Mouse (Mus musculus): ENCODE results near the gene Slc38a3. TPM values are rescaled to one million over a fixed set of nuclear protein-coding genes. Genes with fewer than 3 reads are reported as not detected.

Gene Slc38a3
- polyA plus RNA-seq, 1 experiment: 0.10 TPM

GRCm38 (mm10) chr9:107695441-107696105, 26.2 kb upstream of the Slc38a3 start:
- Histone ChIP-seq H3K4me1 (ENCODE audit: control insufficient read depth, insufficient read depth, low read length) (no peaks in the 10 kb centered on the region; the same call in 1 of the 2 replicates), H3K27ac (ENCODE audit: control insufficient read depth, insufficient read depth, low read depth, low read length) (no peak overlapping the region)

DNA sequence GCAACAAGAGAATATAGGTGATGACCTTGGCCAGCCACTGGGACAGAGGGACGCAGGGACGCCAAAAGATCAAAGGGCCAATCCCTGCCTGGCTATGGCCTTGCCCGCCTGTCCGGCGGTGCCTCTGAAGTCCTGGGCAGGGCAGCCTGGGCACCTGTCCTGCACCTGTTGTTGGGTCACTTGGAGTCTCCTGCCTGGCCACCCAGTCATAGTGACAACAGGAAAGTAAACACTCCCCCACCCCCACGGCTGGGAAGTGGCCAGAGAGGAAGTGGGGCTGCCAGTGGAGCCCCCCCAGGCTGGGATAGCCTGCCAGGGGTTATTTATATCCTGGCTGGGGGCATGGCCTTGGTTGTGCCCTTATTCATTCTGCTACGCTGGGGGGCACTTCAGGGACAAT, 25.3 kb upstream of the Slc38a3 start:
- Histone ChIP-seq H3K27ac (ENCODE audit: control insufficient read depth, insufficient read depth, low read depth, low read length) (no peak overlapping the region), H3K4me3 (ENCODE audit: control insufficient read depth, low read depth, low read length) (peak overlapping the region; percentile 23), H3K36me3 (ENCODE audit: control insufficient read depth, insufficient read depth, low read length) (no peaks in the 10 kb centered on the region), H3K27me3 (ENCODE audit: control insufficient read depth, insufficient read depth, low read length) (no peaks in the 10 kb centered on the region), H3K4me1 (ENCODE audit: control insufficient read depth, insufficient read depth, low read length) (no peaks in the 10 kb centered on the region; the same call in 1 of the 2 replicates)
- TF ChIP-seq CTCF (IDR thresholded peaks at IDR 0.05; ENCODE audit: control insufficient read depth, insufficient read depth, insufficient replicate concordance, low read depth, low read length) (no peak), POLR2A (IDR thresholded peaks at IDR 0.05; ENCODE audit: control insufficient read depth, low read depth, low read length) (no peak)

More at GRCm38 (mm10) chr9:107695441-107696105, 26.2 kb upstream of the Slc38a3 start:
- no peak for TF ChIP-seq CTCF (IDR thresholded peaks at IDR 0.05; ENCODE audit: control insufficient read depth, insufficient read depth, insufficient replicate concordance, low read depth, low read length)
- Histone ChIP-seq H3K36me3 (ENCODE audit: control insufficient read depth, insufficient read depth, low read length) (no peaks in the 10 kb centered on the region), H3K4me3 (ENCODE audit: control insufficient read depth, low read depth, low read length) (peak overlapping the region; percentile 26), H3K27me3 (ENCODE audit: control insufficient read depth, insufficient read depth, low read length) (no peaks in the 10 kb centered on the region)

- no peak for TF ChIP-seq CTCF (IDR thresholded peaks at IDR 0.05; ENCODE audit: control insufficient read depth, insufficient read depth, insufficient replicate concordance, low read depth, low read length)
- no peak for TF ChIP-seq POLR2A (IDR thresholded peaks at IDR 0.05; ENCODE audit: control insufficient read depth, low read depth, low read length)
- no peaks in the 10 kb centered on the region for H3K36me3 ChIP-seq (ENCODE audit: control insufficient read depth, insufficient read depth, low read length)
- no peaks in the 10 kb centered on the region; the same call in 1 of the 2 replicates for H3K4me1 ChIP-seq (ENCODE audit: control insufficient read depth, insufficient read depth, low read length)
- H3K27ac ChIP-seq (ENCODE audit: control insufficient read depth, insufficient read depth, low read depth, low read length): no peak overlapping the region
- H3K27me3 ChIP-seq (ENCODE audit: control insufficient read depth, insufficient read depth, low read length): no peaks in the 10 kb centered on the region
- H3K4me3 ChIP-seq (ENCODE audit: control insufficient read depth, low read depth, low read length): peak overlapping the region; percentile 85
These were observed 24.2 kb upstream of the Slc38a3 start for GRCm38 (mm10) chr9:107693433-107693987.

DNA sequence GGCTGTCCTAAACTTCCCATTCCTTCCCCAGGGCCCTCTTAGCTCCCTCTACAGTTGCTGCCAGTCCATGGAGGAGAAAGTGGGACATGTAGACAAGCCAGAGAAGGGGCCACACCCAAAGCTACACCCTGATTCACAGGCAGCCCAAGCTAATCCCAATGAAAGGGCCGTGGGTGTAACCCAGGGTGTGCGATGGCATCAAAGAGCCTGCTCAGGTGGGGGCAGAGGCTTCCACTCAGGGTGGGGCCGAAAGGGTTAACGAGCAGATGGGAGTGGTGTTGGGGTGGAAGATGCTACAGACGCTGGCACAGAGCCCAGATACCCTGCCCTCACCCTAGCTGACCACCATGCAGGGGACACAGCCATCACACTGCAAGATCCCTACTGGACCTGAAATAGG, 23.5 kb upstream of the Slc38a3 start:
- Histone ChIP-seq H3K4me3 (ENCODE audit: control insufficient read depth, low read depth, low read length) (peak overlapping the region; percentile 85), H3K4me1 (ENCODE audit: control insufficient read depth, insufficient read depth, low read length) (no peaks in the 10 kb centered on the region; the same call in 1 of the 2 replicates), H3K36me3 (ENCODE audit: control insufficient read depth, insufficient read depth, low read length) (no peaks in the 10 kb centered on the region), H3K27ac (ENCODE audit: control insufficient read depth, insufficient read depth, low read depth, low read length) (no peak overlapping the region), H3K27me3 (ENCODE audit: control insufficient read depth, insufficient read depth, low read length) (no peaks in the 10 kb centered on the region)
- no peak for TF ChIP-seq CTCF (IDR thresholded peaks at IDR 0.05; ENCODE audit: control insufficient read depth, insufficient read depth, insufficient replicate concordance, low read depth, low read length)
- TF ChIP-seq POLR2A (IDR thresholded peaks at IDR 0.05; ENCODE audit: control insufficient read depth, low read depth, low read length): no peak

DNA sequence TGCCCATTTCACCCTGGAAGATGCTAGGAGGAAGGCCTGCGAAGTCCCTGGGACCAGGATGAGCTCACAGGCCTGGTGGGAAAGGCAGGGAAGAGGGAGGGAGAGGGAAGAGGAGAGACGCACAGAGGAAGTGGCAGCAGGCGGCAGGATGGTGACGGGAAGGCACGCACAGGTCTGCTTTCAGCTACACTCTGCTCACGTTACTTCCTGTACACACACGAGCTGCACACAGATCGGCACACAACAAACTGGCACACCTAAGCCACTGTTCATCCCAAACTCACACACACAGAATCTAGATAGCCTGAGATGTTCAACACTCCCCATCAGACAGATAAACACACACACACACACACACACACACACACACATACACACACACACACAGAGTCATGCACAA, 21.1 kb upstream of the Slc38a3 start:
- Histone ChIP-seq H3K4me3 (ENCODE audit: control insufficient read depth, low read depth, low read length) (no peak overlapping the region), H3K36me3 (ENCODE audit: control insufficient read depth, insufficient read depth, low read length) (no peaks in the 10 kb centered on the region), H3K4me1 (ENCODE audit: control insufficient read depth, insufficient read depth, low read length) (no peaks in the 10 kb centered on the region; the same call in 1 of the 2 replicates), H3K27me3 (ENCODE audit: control insufficient read depth, insufficient read depth, low read length) (no peaks in the 10 kb centered on the region), H3K27ac (ENCODE audit: control insufficient read depth, insufficient read depth, low read depth, low read length) (no peak overlapping the region)
- no peak for TF ChIP-seq POLR2A (IDR thresholded peaks at IDR 0.05; ENCODE audit: control insufficient read depth, low read depth, low read length)
- no peak for TF ChIP-seq CTCF (IDR thresholded peaks at IDR 0.05; ENCODE audit: control insufficient read depth, insufficient read depth, insufficient replicate concordance, low read depth, low read length)

DNA sequence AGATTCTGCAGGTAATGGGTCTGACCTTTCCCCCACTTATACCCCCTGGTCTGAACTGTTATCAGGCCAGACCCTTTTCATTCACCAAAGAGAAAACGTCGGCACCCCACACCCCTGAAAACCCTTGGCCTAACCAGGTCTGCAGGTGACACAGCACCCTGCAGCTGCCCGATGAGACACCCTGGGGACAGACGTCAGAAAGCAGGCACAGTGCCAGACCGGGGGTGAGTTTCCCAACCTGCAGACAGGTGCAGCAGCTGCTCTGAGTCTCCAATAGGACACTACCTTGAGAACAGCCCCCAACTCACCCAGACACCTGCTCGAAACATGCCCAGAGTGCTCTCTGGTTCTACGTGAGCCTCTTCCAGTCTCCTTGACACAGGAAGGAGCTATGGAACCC, 19.6 kb upstream of the Slc38a3 start:
- no peaks in the 10 kb centered on the region for H3K27me3 ChIP-seq (ENCODE audit: control insufficient read depth, insufficient read depth, low read length)
- TF ChIP-seq POLR2A (IDR thresholded peaks at IDR 0.05; ENCODE audit: control insufficient read depth, low read depth, low read length) (no peak), CTCF (IDR thresholded peaks at IDR 0.05; ENCODE audit: control insufficient read depth, insufficient read depth, insufficient replicate concordance, low read depth, low read length) (no peak)
- no peak overlapping the region for H3K27ac ChIP-seq (ENCODE audit: control insufficient read depth, insufficient read depth, low read depth, low read length)
- no peak overlapping the region for H3K4me3 ChIP-seq (ENCODE audit: control insufficient read depth, low read depth, low read length)
- H3K36me3 ChIP-seq (ENCODE audit: control insufficient read depth, insufficient read depth, low read length): no peaks in the 10 kb centered on the region
- H3K4me1 ChIP-seq (ENCODE audit: control insufficient read depth, insufficient read depth, low read length): no peaks in the 10 kb centered on the region; the same call in 1 of the 2 replicates

DNA sequence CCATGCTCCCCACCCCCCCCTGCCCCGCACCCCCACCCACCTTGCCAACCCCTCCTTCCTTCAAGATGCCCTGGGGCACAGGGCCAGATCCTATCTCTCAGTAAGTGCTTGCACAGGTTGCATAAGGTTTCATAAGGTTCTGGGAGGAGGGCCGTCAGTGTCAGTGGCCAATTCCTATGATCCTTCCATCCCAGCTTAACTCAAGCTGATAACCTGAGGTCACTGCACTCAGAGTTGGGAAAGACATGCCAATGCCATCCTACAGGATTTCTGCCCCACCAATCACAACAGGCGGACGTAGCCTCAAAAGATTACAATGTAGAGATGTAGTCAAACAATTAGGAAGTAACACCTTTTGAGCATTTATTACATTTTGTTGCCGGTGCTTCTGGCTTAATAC, 19.1 kb upstream of the Slc38a3 start:
- no peaks in the 10 kb centered on the region for H3K27me3 ChIP-seq (ENCODE audit: control insufficient read depth, insufficient read depth, low read length)

More for the DNA sequence above, 19.1 kb upstream of the Slc38a3 start:
- no peak overlapping the region for H3K27ac ChIP-seq (ENCODE audit: control insufficient read depth, insufficient read depth, low read depth, low read length)
- no peaks in the 10 kb centered on the region; the same call in 1 of the 2 replicates for H3K4me1 ChIP-seq (ENCODE audit: control insufficient read depth, insufficient read depth, low read length)
- H3K4me3 ChIP-seq (ENCODE audit: control insufficient read depth, low read depth, low read length): no peak overlapping the region
- TF ChIP-seq POLR2A (IDR thresholded peaks at IDR 0.05; ENCODE audit: control insufficient read depth, low read depth, low read length) (no peak), CTCF (IDR thresholded peaks at IDR 0.05; ENCODE audit: control insufficient read depth, insufficient read depth, insufficient replicate concordance, low read depth, low read length) (no peak)
- H3K36me3 ChIP-seq (ENCODE audit: control insufficient read depth, insufficient read depth, low read length): no peaks in the 10 kb centered on the region

Data from testis, adult 2 months (tissue).